Mouse (Mus musculus) hindbrain, embryonic 16.5 days (tissue): ENCODE data around the gene Urb2. TPM values are rescaled to one million over a fixed set of nuclear protein-coding genes. Genes with fewer than 3 reads are reported as not detected.

Experiments used
- ATAC-seq: fragments of 200-750 bp; cut with Nextera tagmentation; 2 replicates; pipeline ENCODE4 v1.8.0; 2017; ENCODE audit warnings: moderate TSS enrichment, moderate library complexity
- H3K27ac ChIP-seq: fragments of 300-500 bp; sonication (generic); 2 replicates; pipeline ENCODE4 v1.5.1; 2014; ENCODE audit warnings: low read depth, mild to moderate bottlenecking, control low read depth, low read length, moderate library complexity
- H3K27me3 ChIP-seq: fragments of 300-500 bp; sonication (generic); replicated peaks from 2 replicates; pipeline ENCODE4 v1.6.1; 2014; ENCODE audit warnings: low read length; ENCODE audit not compliant: control insufficient read depth, insufficient read depth
- H3K36me3 ChIP-seq: fragments of 300-500 bp; sonication (generic); 2 replicates; pipeline ENCODE4 v1.6.1; 2014; ENCODE audit warnings: mild to moderate bottlenecking, low read length, moderate library complexity, mixed read lengths; ENCODE audit not compliant: control insufficient read depth, insufficient read depth
- H3K4me1 ChIP-seq: fragments of 300-500 bp; sonication (generic); 2 replicates; pipeline ENCODE4 v1.6.1; 2014; ENCODE audit warnings: low read depth, low read length; ENCODE audit not compliant: control insufficient read depth, insufficient read depth
- H3K4me2 ChIP-seq: fragments of 300-500 bp; sonication (generic); 2 replicates; pipeline ENCODE4 v1.6.1; 2014; ENCODE audit warnings: mild to moderate bottlenecking, low read length, control low read depth, moderate library complexity
- H3K4me3 ChIP-seq: fragments of 300-500 bp; sonication (generic); 2 replicates; pipeline ENCODE4 v1.5.1; 2014; ENCODE audit warnings: mild to moderate bottlenecking, low read length, control low read depth, moderate library complexity
- H3K9ac ChIP-seq: fragments of 300-500 bp; sonication (generic); 2 replicates; pipeline ENCODE4 v1.6.1; 2014; ENCODE audit warnings: low read depth, mild to moderate bottlenecking, control low read depth, low read length, moderate library complexity
- H3K9me3 ChIP-seq: fragments of 300-500 bp; sonication (generic); 2 replicates; pipeline ENCODE4 v1.6.1; 2014; ENCODE audit warnings: mild to moderate bottlenecking, low read length, moderate library complexity; ENCODE audit not compliant: control insufficient read depth
- WGBS: fragments of 180-500 bp; shearing (Covaris S2); extraction: QIAGEN DNeasy Blood & Tissue Kit; methylation state at CpG from one replicate; pipeline ENCODE4 v1.1.7; 2014; 5-methylcytosine and 5-hydroxymethylcytosine counted together
- polyA plus RNA-seq: library from polyadenylated mRNA; unstranded; fragments of >200 nt; fragmentation: Nextera tagmentation; extraction: Ambion mirVana; gene quantifications from 2 replicates; pipeline ENCODE4 v1.2.1, GENCODE M21; 2015

The Urb2 gene
- polyA plus RNA-seq, 1 experiment from 2014 or later, result 2.6 TPM

DNA sequence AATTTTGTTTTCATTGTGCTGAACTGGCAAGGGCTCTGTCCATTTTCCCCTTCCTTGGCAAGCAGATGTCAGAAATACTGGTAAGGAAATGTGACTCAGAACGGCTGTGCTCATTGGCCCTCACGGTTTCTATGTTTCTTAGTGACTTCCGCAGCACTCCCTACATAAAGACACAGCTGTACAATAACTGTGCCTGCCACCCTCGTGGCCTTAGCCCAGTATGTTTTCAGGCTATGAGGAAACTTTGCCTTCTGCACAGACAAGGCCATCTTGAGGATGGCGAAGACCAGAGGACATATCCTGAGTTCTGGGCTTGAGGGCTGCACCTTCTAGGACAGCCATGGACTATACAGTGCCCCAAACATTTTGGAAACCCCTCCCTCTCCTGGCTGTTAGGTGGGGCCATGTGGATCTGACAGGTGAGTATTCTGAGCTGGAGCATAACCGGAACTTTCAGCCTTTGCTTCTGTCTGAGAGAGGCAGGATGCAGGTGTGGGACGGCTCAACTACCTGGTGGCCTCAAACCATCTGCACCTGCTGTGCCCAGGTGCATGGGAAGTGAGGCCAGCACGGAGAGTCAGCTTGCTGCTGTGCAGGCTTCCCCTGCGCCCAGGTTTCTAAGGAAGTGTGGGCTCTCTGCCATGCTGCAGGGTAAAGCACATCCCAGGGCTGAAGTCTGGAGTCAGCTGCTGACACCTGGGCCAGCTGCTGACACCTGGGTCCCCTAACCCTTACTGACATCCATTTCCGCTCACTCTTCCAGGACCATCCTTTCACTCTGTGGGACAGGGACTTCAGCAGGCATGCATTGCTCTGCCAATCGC lies 35.7 kb downstream of the Urb2 start:
- no peak for ATAC-seq
- H3K9me3 ChIP-seq, result no peaks in the 10 kb centered on the region
- no peak overlapping the region for H3K4me3 ChIP-seq
- H3K27me3 ChIP-seq, result no peaks in the 10 kb centered on the region
- no peak overlapping the region for H3K27ac ChIP-seq
- H3K4me2 ChIP-seq, result no peak overlapping the region
- WGBS, result 78% methylated on average over 11 of the region's 11 CpGs
- no peaks in the 10 kb centered on the region for H3K4me1 ChIP-seq
- H3K36me3 ChIP-seq, result no peaks in the 10 kb centered on the region
- no peak overlapping the region for H3K9ac ChIP-seq

DNA sequence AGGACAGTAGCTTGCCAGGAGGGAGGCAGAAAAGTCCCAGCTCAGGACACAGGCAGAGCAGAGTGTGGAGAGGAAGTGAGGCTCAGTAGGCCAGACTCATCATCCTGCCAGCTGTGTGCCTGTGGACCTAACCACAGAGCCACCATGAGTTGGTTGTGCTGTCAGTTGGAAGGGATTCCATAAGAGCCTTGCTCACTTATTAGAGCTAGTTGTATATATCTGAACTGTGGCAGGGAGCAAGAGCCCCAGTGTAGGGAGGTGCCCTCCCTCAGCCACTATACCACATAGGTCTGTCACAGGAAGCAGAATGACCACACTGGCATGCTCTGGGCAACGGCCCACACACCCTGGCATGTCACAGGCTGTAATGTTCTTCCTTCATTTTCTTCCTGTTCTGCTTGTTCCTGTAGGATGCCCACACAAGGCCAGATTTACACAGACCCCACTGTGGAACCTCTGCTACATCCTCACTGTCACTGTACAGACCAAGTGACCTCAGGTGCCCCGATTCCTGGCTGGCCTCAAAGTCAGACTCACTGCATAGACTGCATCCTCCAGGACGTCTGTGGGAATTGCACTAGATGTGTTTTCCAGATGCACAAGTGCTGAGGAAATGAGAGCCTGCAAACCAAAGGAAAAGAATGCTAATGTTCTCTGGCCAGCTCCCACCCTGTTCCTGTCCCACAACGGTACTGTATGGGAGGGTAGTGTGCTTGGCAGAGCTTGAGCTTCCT lies 45.2 kb downstream of the Urb2 start:
- no peak for ATAC-seq
- Histone ChIP-seq H3K36me3 (no peaks in the 10 kb centered on the region), H3K9ac (no peak overlapping the region), H3K4me2 (no peak overlapping the region), H3K9me3 (no peaks in the 10 kb centered on the region), H3K4me1 (peaks cover 19% of the 10 kb centered on the region), H3K4me3 (no peak overlapping the region), H3K27ac (no peak overlapping the region), H3K27me3 (no peaks in the 10 kb centered on the region)
- WGBS, result 78% methylated on average over 4 of the region's 4 CpGs

DNA sequence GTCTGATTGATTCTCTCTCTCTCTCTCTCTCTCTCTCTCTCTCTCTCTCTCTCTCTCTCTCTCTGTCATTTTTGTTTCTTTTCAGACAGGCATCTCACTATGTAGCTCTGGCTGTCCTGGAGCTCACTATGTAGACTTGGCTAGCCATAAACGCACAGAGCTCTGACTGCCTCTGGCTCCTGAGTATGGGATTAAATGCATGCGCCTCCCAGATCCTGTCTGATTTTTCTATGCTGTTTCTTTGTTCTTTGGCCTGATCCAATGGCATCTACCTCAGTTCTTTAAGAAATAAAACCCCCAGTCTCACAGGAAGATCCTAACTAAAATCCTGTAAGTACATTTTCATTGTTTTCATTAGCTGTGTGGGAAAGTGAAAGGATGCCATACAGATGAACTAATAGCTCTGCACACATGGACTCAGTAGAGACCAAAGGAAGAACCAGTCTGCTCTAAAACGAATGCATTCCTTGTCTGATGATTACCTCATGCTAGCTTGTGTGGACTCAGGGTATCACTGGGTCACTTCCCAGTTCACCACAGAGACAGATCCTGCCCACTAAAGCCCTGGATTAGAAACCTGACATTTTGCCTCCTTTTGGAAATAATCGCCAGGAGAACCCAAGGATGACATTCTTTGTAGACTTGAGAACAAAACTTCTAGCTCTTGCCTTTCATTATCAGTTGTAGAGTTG lies 45.9 kb downstream of the Urb2 start:
- no peaks in the 10 kb centered on the region for H3K27me3 ChIP-seq
- H3K4me3 ChIP-seq, result no peak overlapping the region
- H3K9me3 ChIP-seq, result no peaks in the 10 kb centered on the region
- H3K27ac ChIP-seq, result no peak overlapping the region
- no peak overlapping the region for H3K4me2 ChIP-seq
- WGBS, result 75% methylated on average over 4 of the region's 4 CpGs
- no peaks in the 10 kb centered on the region for H3K36me3 ChIP-seq
- peaks cover 20% of the 10 kb centered on the region for H3K4me1 ChIP-seq
- H3K9ac ChIP-seq, result no peak overlapping the region
- ATAC-seq, result no peak

DNA sequence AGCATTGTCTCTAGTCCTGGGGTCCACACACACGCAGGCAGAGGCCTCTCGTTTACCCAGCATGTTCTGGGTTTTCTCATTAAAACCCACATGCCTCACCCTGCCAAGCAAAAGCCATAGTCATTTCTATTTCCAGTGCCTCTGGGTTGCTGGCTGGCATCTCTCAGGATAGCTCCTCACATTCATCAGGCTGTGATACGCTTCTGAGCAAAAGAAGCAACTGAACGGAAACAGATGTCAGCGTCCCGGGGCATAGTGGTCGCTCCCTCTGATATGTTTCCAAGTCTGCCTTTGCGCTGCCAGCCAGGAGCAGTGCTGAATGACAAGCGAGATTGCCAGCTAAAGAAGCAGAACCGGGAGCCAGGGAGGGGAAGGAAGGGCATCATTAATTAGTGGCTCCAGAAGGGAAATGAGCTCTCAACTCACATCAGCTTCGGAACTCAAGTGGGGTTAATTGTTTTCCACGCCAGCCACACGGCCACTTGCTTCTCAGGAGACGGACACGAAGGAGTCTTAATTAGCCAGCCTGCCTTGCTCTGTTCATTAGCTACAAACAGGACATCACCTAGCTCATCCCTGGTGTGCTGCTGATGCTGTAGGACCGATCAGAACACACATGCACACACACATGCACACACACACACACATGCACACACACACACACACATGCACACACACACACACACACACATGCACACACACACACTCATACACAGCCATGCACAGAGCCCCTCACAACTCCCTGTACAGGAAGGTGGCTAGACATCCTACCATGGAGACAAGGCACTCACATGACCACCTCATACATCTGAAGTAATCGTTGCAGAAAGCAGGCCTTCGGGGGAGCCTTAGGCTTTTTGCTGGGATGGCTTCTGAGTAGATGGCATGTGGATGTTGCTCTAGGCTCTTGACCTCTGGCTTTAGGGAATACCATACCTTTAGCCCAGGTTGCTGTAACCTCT lies 49.3 kb downstream of the Urb2 start:
- H3K27me3 ChIP-seq, result no peaks in the 10 kb centered on the region
- no peak overlapping the region; the same call in 1 of the 2 replicates for H3K4me2 ChIP-seq
- H3K4me1 ChIP-seq, result peaks cover 20% of the 10 kb centered on the region
- peak overlapping the region; percentile 32; the same call in 1 of the 2 replicates for H3K9ac ChIP-seq
- WGBS, result 19% methylated on average over 18 of the region's 18 CpGs
- H3K4me3 ChIP-seq, result no peak overlapping the region
- ATAC-seq, result peak; percentile 83
- no peak overlapping the region for H3K27ac ChIP-seq
- no peaks in the 10 kb centered on the region for H3K36me3 ChIP-seq
- no peaks in the 10 kb centered on the region for H3K9me3 ChIP-seq

DNA sequence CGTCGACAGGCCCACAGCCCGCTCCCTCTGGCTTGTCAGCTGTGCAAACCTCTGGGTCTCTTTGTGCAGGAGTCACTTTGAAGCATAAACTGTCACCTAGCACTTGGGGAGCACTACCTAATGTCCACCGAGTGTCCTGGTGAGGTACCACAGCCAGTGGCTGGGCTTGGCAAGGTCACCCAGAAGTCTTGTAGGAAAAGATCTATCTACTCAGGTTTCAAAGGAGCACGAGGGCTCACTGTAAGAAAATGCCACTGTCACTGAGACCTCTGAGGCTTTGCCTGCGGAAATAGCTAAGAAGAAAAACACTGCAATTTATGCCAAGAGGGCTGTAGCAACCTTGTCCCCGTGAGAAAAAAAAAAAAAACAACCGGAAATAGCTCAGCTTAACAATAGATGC lies 54.7 kb downstream of the Urb2 start:
- H3K4me1 ChIP-seq, result peaks cover 8% of the 10 kb centered on the region; the same call in 1 of the 2 replicates
- no peaks in the 10 kb centered on the region for H3K9me3 ChIP-seq
- WGBS, result 62% methylated on average over 8 of the region's 8 CpGs

DNA sequence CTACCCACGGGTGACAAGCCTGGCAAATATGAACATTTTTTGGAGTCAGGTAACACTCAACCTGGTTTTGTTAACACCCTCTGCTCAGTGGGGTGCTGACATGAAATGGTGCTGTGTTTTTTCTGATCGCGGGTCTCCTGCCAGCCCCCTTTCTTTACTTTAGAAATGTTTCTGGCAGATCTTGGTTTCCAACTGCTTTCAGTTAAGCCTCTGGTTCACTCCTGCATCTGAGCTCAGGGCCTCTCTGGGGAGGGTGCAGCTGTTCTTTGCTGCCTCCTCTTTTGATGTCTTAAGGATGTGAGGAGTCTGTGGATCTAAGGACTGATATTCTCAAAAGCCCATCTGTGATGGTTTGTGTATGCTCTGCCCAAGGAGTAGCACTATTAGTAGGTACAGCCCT lies 55.1 kb downstream of the Urb2 start:
- WGBS, result 53% methylated on average over 3 of the region's 3 CpGs
- peaks cover 4% of the 10 kb centered on the region; the same call in 1 of the 2 replicates for H3K4me1 ChIP-seq
- no peaks in the 10 kb centered on the region for H3K27me3 ChIP-seq
- H3K9me3 ChIP-seq, result no peaks in the 10 kb centered on the region
- no peak overlapping the region for H3K4me3 ChIP-seq
- no peaks in the 10 kb centered on the region for H3K36me3 ChIP-seq
- no peak for ATAC-seq
- no peak overlapping the region for H3K4me2 ChIP-seq
- H3K9ac ChIP-seq, result no peak overlapping the region
- no peak overlapping the region for H3K27ac ChIP-seq

More for the DNA sequence above, 54.7 kb downstream of the Urb2 start:
- Histone ChIP-seq H3K9ac (no peak overlapping the region), H3K27me3 (no peaks in the 10 kb centered on the region), H3K4me2 (no peak overlapping the region), H3K27ac (no peak overlapping the region), H3K36me3 (no peaks in the 10 kb centered on the region), H3K4me3 (no peak overlapping the region)
- ATAC-seq, result no peak

DNA sequence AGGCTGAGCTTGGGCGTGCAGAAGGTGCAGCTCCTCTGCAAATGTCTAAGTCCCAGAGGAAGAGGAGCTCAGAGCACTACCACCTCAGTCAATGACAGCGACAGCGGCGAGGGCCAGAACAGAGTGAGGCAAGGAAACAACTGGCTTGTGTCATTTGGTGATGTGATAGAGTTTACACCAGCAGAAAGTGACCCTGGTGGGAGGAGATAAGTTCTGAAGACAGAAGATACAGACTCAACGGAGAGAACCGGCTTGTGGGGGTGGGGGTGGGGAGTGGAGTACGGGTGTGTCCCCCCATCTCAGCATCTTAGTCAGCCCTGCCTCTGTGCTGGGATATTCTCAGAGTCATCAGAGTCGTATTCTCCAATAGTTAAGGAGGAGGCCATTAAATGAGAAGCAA lies 56.1 kb downstream of the Urb2 start:
- Histone ChIP-seq H3K4me2 (no peak overlapping the region), H3K27me3 (no peaks in the 10 kb centered on the region), H3K9ac (no peak overlapping the region), H3K4me3 (no peak overlapping the region), H3K4me1 (0 out of 2 replicates have a peak, but pooled peaks cover 2% of the 10 kb centered on the region), H3K9me3 (no peaks in the 10 kb centered on the region), H3K36me3 (no peaks in the 10 kb centered on the region), H3K27ac (no peak overlapping the region)
- WGBS, result 87% methylated on average over 8 of the region's 8 CpGs
- no peak for ATAC-seq

DNA sequence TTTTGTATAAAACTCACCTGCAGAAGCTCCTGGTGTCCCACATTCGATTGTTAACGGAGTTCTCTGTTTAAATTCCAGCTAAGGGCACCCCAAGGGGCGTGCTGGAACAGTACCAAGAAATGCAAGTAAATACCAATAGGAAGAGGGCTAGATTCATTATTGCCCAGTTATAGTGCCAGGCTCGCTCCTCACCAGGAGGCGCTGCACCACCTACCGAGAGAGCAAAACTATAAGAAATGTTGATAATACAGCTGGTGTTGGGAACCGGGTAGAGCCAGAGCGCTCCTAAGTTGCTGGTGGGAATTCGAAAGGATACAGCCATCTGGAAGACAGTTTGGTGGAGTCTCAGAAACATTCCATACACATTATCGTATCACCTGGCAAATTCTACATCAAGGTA lies 56.7 kb downstream of the Urb2 start:
- H3K27me3 ChIP-seq, result no peaks in the 10 kb centered on the region
- H3K9ac ChIP-seq, result no peak overlapping the region
- H3K9me3 ChIP-seq, result no peaks in the 10 kb centered on the region
- no peak overlapping the region for H3K4me2 ChIP-seq
- WGBS, result 82% methylated on average over 10 of the region's 10 CpGs
- ATAC-seq, result no peak
- H3K27ac ChIP-seq, result no peak overlapping the region
- H3K4me1 ChIP-seq, result 0 out of 2 replicates have a peak, but pooled peaks cover 2% of the 10 kb centered on the region
- H3K4me3 ChIP-seq, result no peak overlapping the region
- no peaks in the 10 kb centered on the region for H3K36me3 ChIP-seq
